Mouse (Mus musculus) midbrain, embryonic 14.5 days (tissue): Measurements from ENCODE around the gene Mcat. TPM values are rescaled to one million over a fixed set of nuclear protein-coding genes. Genes with fewer than 3 reads are reported as not detected.
A peak's percentile ranks its signal among the peaks of the same experiment; 100 is the strongest.
"Not testable (repeated sequence)": the region's sequence is repeated elsewhere in the genome, so short reads cannot be mapped to it uniquely, and the experiment has no call there.

Experiments
- ATAC-seq: fragments of 200-750 bp; cut with Nextera tagmentation; 2 replicates; pipeline ENCODE4 v1.8.0; 2017; ENCODE audit warnings: moderate number of reproducible peaks, moderate library complexity; ENCODE audit not compliant: low FRiP score, low TSS enrichment
- DNase-seq: peaks from one replicate; pipeline ENCODE4 v3.0.0-alpha.2; 2015
- H3K27ac ChIP-seq: fragments of 300-500 bp; sonication (generic); replicated peaks from 2 replicates; pipeline ENCODE4 v1.5.1; 2014; ENCODE audit warnings: mild to moderate bottlenecking, low read depth, low read length, moderate library complexity
- H3K27me3 ChIP-seq: fragments of 300-500 bp; sonication (generic); 2 replicates; pipeline ENCODE4 v1.6.1; 2014; ENCODE audit warnings: low read length, control low read depth, mixed read lengths; ENCODE audit not compliant: control insufficient read depth, insufficient read depth
- H3K36me3 ChIP-seq: fragments of 300-500 bp; sonication (generic); 2 replicates; pipeline ENCODE4 v1.6.1; 2014; ENCODE audit warnings: low read length, control low read depth; ENCODE audit not compliant: control insufficient read depth, insufficient read depth
- H3K4me1 ChIP-seq: fragments of 300-500 bp; sonication (generic); 2 replicates; pipeline ENCODE4 v1.6.1; 2014; ENCODE audit warnings: mild to moderate bottlenecking, antibody characterized with exemption, low read length, control low read depth; ENCODE audit not compliant: control insufficient read depth, insufficient read depth
- H3K4me2 ChIP-seq: fragments of 300-500 bp; sonication (generic); 2 replicates; pipeline ENCODE4 v1.6.1; 2014; ENCODE audit warnings: mild to moderate bottlenecking, low read length, moderate library complexity
- H3K4me3 ChIP-seq: fragments of 300-500 bp; sonication (generic); replicated peaks from 2 replicates; pipeline ENCODE4 v1.5.1; 2014; ENCODE audit warnings: low read depth, low read length
- H3K9ac ChIP-seq: fragments of 300-500 bp; sonication (generic); replicated peaks from 2 replicates; pipeline ENCODE4 v1.6.1; 2014; ENCODE audit warnings: mild to moderate bottlenecking, low read length, moderate library complexity
- H3K9me3 ChIP-seq: fragments of 300-500 bp; sonication (generic); 2 replicates; pipeline ENCODE4 v1.6.1; 2016; ENCODE audit warnings: low read length, control low read depth, mixed read lengths; ENCODE audit not compliant: control insufficient read depth
- WGBS: fragments of 180-500 bp; shearing (Covaris S2); extraction: QIAGEN DNeasy Blood & Tissue Kit; methylation state at CpG from one replicate; pipeline ENCODE4 v1.1.7; 2014; 5-methylcytosine and 5-hydroxymethylcytosine counted together
- polyA plus RNA-seq: library from polyadenylated mRNA; unstranded; fragments of >200 nt; fragmentation: Nextera tagmentation; extraction: Ambion mirVana; gene quantifications from 2 replicates; pipeline ENCODE4 v1.2.1, GENCODE M21; 2014

Mcat gene
- polyA plus RNA-seq, 1 experiment from 2014 or later: 36.2 TPM

- no peak overlapping the region for H3K4me3 ChIP-seq
- H3K27me3 ChIP-seq: no peaks in the 10 kb centered on the region
- no peak overlapping the region for H3K4me2 ChIP-seq
- H3K9ac ChIP-seq: no peak overlapping the region
- H3K36me3 ChIP-seq: no peaks in the 10 kb centered on the region
- 74% methylated on average over 13 of the region's 13 CpGs for WGBS
- ATAC-seq (no peak), DNase-seq (no peak)
- no peaks in the 10 kb centered on the region for H3K9me3 ChIP-seq
- H3K27ac ChIP-seq: no peak overlapping the region
- peaks cover 18% of the 10 kb centered on the region for H3K4me1 ChIP-seq
These were observed 50.9 kb downstream of the Mcat start for GRCm38 (mm10) chr15:83512489-83513281.

GRCm38 (mm10) chr15:83510805-83511405 is 52.7 kb downstream of the Mcat start, which contains the start of gene Ttll1:
Ttll1 (minus strand) TSS chr15:83510893.
- DNase-seq (peak; percentile 99), ATAC-seq (peak; percentile 94)
- peak within 1 kb of the TSS; percentile 92 for H3K27ac ChIP-seq
- no peaks in the 10 kb centered on the region for H3K27me3 ChIP-seq
- H3K4me2 ChIP-seq: peak within 1 kb of the TSS; percentile 62
- WGBS: 13% methylated on average over 41 of the region's 41 CpGs
- H3K9me3 ChIP-seq: no peaks in the 10 kb centered on the region
- peak within 1 kb of the TSS; percentile 63 for H3K4me3 ChIP-seq
- H3K9ac ChIP-seq: peak within 1 kb of the TSS; percentile 73
- H3K36me3 ChIP-seq: no peaks in the 10 kb centered on the region
- peaks cover 20% of the 10 kb centered on the region for H3K4me1 ChIP-seq

- Histone ChIP-seq H3K27me3 (no peaks in the 10 kb centered on the region), H3K4me2 (peak overlapping the region; percentile 62), H3K9me3 (no peaks in the 10 kb centered on the region), H3K27ac (peak overlapping the region; percentile 92), H3K36me3 (0 out of 2 replicates have a peak, but pooled peaks cover 3% of the 10 kb centered on the region), H3K9ac (peak overlapping the region; percentile 73), H3K4me3 (peak overlapping the region; percentile 63), H3K4me1 (peaks cover 20% of the 10 kb centered on the region)
- 24% methylated on average over 17 of the region's 17 CpGs for WGBS
- ATAC-seq (peak; percentile 81), DNase-seq (no peak)
These were observed 53.4 kb downstream of the Mcat start for GRCm38 (mm10) chr15:83509950-83510804.

DNA sequence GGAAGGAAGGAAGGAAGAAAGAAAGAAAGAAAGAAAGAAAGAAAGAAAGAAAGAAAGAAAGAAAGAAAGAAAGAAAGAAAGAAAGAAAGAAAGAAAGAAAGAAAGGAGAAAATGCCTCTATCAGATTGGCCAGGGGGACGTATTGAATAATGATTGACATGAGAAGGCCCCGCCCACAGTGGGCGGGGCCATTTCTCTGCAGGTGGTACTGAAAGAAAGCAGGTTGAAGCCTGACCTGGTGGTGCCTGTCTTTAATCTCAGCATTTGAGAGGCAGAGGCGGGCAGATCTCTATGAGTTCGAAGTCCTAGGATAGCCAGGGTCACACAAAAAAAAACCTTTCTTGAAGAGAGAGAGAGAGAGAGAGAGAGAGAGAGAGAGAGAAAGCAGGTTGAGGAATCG is 62.1 kb downstream of the Mcat start:
- not testable (repeated sequence) for H3K27ac ChIP-seq, H3K9ac ChIP-seq, H3K4me2 ChIP-seq, H3K27me3 ChIP-seq, DNase-seq, ATAC-seq, H3K9me3 ChIP-seq, H3K4me3 ChIP-seq, H3K4me1 ChIP-seq
- H3K36me3 ChIP-seq: peaks cover 81% of the 10 kb centered on the region
- 83% methylated on average over 6 of the region's 6 CpGs for WGBS

DNA sequence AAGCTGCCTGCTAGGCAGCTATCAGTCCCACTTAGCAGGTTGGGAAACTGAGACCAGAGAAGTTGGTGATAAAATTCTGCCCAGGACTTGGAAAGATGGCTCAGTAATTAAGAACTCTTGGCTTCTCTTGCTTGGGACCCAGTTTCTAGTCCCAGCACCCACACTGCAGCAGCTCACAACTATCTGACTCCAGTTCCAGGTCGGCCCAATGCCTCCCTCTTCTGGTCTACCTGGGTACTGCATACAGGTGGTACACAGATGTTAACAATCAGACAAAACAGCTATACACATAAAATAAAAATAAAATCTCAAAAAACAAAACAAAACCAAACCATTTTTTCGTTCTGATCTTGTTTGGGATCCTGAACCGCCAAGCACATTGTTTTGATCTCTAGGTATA is 63.2 kb downstream of the Mcat start:
- Histone ChIP-seq H3K4me2 (no peak overlapping the region), H3K9me3 (no peaks in the 10 kb centered on the region), H3K4me1 (no peaks in the 10 kb centered on the region), H3K27me3 (no peaks in the 10 kb centered on the region), H3K27ac (no peak overlapping the region), H3K4me3 (no peak overlapping the region), H3K9ac (no peak overlapping the region), H3K36me3 (peaks cover 89% of the 10 kb centered on the region)
- WGBS: 61% methylated on average over 3 of the region's 3 CpGs
- ATAC-seq (no peak), DNase-seq (no peak)

DNA sequence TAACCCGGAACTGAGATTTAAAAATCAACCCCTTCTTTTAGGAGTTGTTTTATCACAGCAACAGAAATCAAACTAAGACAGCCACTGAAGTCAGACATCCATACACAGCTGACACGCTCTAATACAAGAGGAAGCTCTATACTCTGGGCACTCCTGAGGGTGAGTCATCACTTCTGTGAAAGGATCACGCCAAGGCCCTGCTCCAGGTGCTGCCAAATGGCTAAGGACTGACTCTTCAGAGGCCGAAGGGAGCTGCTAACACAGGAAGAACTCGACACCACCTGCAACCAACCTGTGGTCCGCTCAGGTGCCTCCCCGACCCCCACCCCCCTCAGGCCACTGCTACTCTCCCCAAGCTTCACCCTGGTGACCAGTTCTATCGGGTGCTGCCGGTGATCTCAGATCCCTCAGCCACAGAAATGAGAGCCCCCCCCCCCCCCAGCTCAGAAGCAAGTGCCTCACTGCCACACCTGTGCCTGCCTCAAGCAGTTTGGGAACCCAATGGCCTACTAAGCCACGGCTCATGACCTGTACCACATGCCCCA is 64.3 kb downstream of the Mcat start:
- Histone ChIP-seq H3K36me3 (peaks cover 93% of the 10 kb centered on the region), H3K4me1 (no peaks in the 10 kb centered on the region), H3K9me3 (no peaks in the 10 kb centered on the region), H3K9ac (no peak overlapping the region), H3K27me3 (no peaks in the 10 kb centered on the region), H3K4me2 (no peak overlapping the region), H3K4me3 (no peak overlapping the region), H3K27ac (no peak overlapping the region)
- WGBS: 94% methylated on average over 10 of the region's 10 CpGs
- ATAC-seq (no peak), DNase-seq (no peak)

DNA sequence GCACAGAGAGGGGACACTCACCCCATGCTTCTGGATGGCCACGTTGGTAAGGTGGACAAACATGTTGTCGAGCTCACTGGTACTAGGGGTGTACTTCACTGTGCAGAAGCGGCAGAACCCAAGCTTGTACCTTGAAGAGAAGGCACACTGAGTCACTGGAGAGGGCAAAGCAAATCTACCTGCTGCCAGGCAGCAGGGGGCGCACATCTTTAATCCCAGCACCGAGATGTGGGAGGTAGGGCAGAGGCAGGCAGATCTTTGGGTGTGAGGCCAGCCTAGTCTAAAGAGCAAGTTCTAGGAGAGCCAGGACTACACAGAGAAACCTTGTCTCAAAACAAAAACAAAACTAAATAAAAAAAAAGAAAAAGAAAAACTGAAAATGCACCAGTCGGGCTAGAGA is 66.3 kb downstream of the Mcat start:
- DNase-seq: no peak
- Histone ChIP-seq H3K4me2 (no peak overlapping the region), H3K9ac (no peak overlapping the region), H3K27me3 (no peaks in the 10 kb centered on the region), H3K9me3 (no peaks in the 10 kb centered on the region), H3K27ac (no peak overlapping the region), H3K4me1 (no peaks in the 10 kb centered on the region), H3K4me3 (no peak overlapping the region), H3K36me3 (peaks cover 95% of the 10 kb centered on the region)
- ATAC-seq: no peak
- 93% methylated on average over 6 of the region's 6 CpGs for WGBS
